Mouse (Mus musculus) myocyte (in vitro differentiated cells): Measurements from ENCODE around the gene Apex1. TPM values are rescaled to one million over a fixed set of nuclear protein-coding genes. Genes with fewer than 3 reads are reported as not detected.
"Not testable (repeated sequence)": the region's sequence is repeated elsewhere in the genome, so short reads cannot be mapped to it uniquely, and the experiment has no call there.

Source experiments
- H3K27me3 ChIP-seq: one replicate; pipeline ENCODE4 v1.6.1; 2011; ENCODE audit not compliant: control insufficient read depth, insufficient read depth, insufficient read length
- H3K36me3 ChIP-seq: one replicate; pipeline ENCODE4 v1.6.1; 2011; ENCODE audit not compliant: control insufficient read depth, insufficient read depth
- H3K4me2 ChIP-seq: one replicate; pipeline ENCODE4 v1.6.1; 2011; ENCODE audit warnings: low read depth, control low read depth
- H3K4me3 ChIP-seq: one replicate; pipeline ENCODE4 v1.5.1; 2011; ENCODE audit warnings: mild to moderate bottlenecking, control low read depth, moderate library complexity
- H3K79me2 ChIP-seq: one replicate; pipeline ENCODE4 v1.6.1; 2011; ENCODE audit not compliant: control insufficient read depth, insufficient read depth
- H3ac ChIP-seq: one replicate; pipeline ENCODE4 v1.6.1; 2011; ENCODE audit not compliant: control insufficient read depth, insufficient read length
- CEBPB ChIP-seq: IDR thresholded peaks from 2 replicates; pipeline ENCODE4 v1.6.1; 2011; ENCODE audit warnings: mild to moderate bottlenecking, moderate library complexity; ENCODE audit not compliant: poor library complexity, insufficient read depth, severe bottlenecking
- E2F4 ChIP-seq: IDR thresholded peaks from one replicate; pipeline ENCODE4 v1.6.1; 2011; ENCODE audit warnings: mild to moderate bottlenecking, control low read depth, moderate library complexity; ENCODE audit not compliant: insufficient read depth
- MAX ChIP-seq: IDR thresholded peaks from one replicate; pipeline ENCODE4 v1.6.1; 2011; ENCODE audit warnings: low read depth, mild to moderate bottlenecking, control low read depth
- MYOD1 ChIP-seq, 3 experiments: IDR thresholded peaks; one replicate each; pipeline ENCODE4 v1.6.1; 2011; ENCODE audit warnings: control low read depth in 2 of 3, low read depth in 2 of 3, mild to moderate bottlenecking in 2 of 3, moderate library complexity in 1 of 3; ENCODE audit not compliant: insufficient read length in 2 of 3, control insufficient read depth in 1 of 3
- MYOG ChIP-seq, 3 experiments: IDR thresholded peaks; one replicate each; pipeline ENCODE4 v1.6.1; 2011; ENCODE audit warnings: control low read depth in 2 of 3, low read depth in 2 of 3, mild to moderate bottlenecking in 2 of 3; ENCODE audit not compliant: insufficient read length in 2 of 3, control insufficient read depth in 1 of 3, insufficient read depth in 1 of 3
- POLR2A ChIP-seq: IDR thresholded peaks from one replicate; pipeline ENCODE4 v1.6.1; 2011; ENCODE audit warnings: low read depth, mild to moderate bottlenecking, control low read depth, moderate library complexity; ENCODE audit not compliant: insufficient read length
- POLR2AphosphoS2 ChIP-seq: IDR thresholded peaks from one replicate; pipeline ENCODE4 v1.6.1; 2011; ENCODE audit warnings: low read depth, control low read depth; ENCODE audit not compliant: insufficient read length
- REST ChIP-seq: IDR thresholded peaks from one replicate; pipeline ENCODE4 v1.6.1; 2011; ENCODE audit warnings: mild to moderate bottlenecking, control low read depth, moderate library complexity; ENCODE audit not compliant: insufficient read depth, insufficient read length
- SRF ChIP-seq: IDR thresholded peaks from one replicate; pipeline ENCODE4 v1.6.1; 2011; ENCODE audit warnings: low read depth; ENCODE audit not compliant: control insufficient read depth, insufficient read length
- TCF12 ChIP-seq: IDR thresholded peaks from one replicate; pipeline ENCODE4 v1.6.1; 2011; ENCODE audit warnings: mild to moderate bottlenecking, control low read depth; ENCODE audit not compliant: poor library complexity, insufficient read depth, severe bottlenecking
- TCF3 ChIP-seq: IDR thresholded peaks from one replicate; pipeline ENCODE4 v1.6.1; 2011; ENCODE audit warnings: low read depth, control low read depth; ENCODE audit not compliant: insufficient read length
- USF1 ChIP-seq: IDR thresholded peaks from one replicate; pipeline ENCODE4 v1.6.1; 2011; ENCODE audit warnings: low read depth, mild to moderate bottlenecking, control low read depth, moderate library complexity
- polyA plus RNA-seq: library from polyadenylated mRNA; unstranded; fragments of >200 nt; fragmentation: generic; extraction: Trizol; gene quantifications from one replicate; pipeline ENCODE4 v1.2.1, GENCODE M21; 2012; ENCODE audit warnings: missing spikeins

Apex1 gene
- polyA plus RNA-seq, 1 experiment = 113 TPM

- TF ChIP-seq REST (no peak), E2F4 (no peak), TCF12 (no peak), MAX (no peak), TCF3 (no peak), MYOG (IDR thresholded peaks at IDR 0.05; ENCODE audit: control insufficient read depth in 1 of 3, insufficient read depth in 1 of 3, insufficient read length in 2 of 3, low read depth in 2 of 3) (no peak), CEBPB (no peak), POLR2A (no peak), USF1 (no peak), MYOD1 (IDR thresholded peaks at IDR 0.05; ENCODE audit: control insufficient read depth in 1 of 3, insufficient read length in 2 of 3, low read depth in 2 of 3) (no peak), SRF (no peak), POLR2AphosphoS2 (no peak)
- H3ac ChIP-seq = no peak overlapping the region
- no peak overlapping the region for H3K4me3 ChIP-seq
- no peaks in the 10 kb centered on the region for H3K27me3 ChIP-seq
- H3K4me2 ChIP-seq = peak overlapping the region; percentile 22
- no peaks in the 10 kb centered on the region for H3K36me3 ChIP-seq
- H3K79me2 ChIP-seq = no peaks in the 10 kb centered on the region
Measured at GRCm38 (mm10) chr14:50938119-50938908, 13.5 kb downstream of the Apex1 start.

- peak overlapping the region; percentile 22 for H3K4me2 ChIP-seq
- no peaks in the 10 kb centered on the region for H3K27me3 ChIP-seq
- H3K4me3 ChIP-seq = no peak overlapping the region
- no peak for TF ChIP-seq MAX
- TF ChIP-seq TCF12 = no peak
- TF ChIP-seq MYOD1 (IDR thresholded peaks at IDR 0.05; ENCODE audit: control insufficient read depth in 1 of 3, insufficient read length in 2 of 3, low read depth in 2 of 3) = no peak
- TF ChIP-seq REST = no peak
- no peak for TF ChIP-seq TCF3
- TF ChIP-seq POLR2A = no peak
- TF ChIP-seq E2F4 = no peak
- TF ChIP-seq MYOG (IDR thresholded peaks at IDR 0.05; ENCODE audit: control insufficient read depth in 1 of 3, insufficient read depth in 1 of 3, insufficient read length in 2 of 3, low read depth in 2 of 3) = no peak
- TF ChIP-seq SRF = no peak
- TF ChIP-seq CEBPB = no peak
- TF ChIP-seq USF1 = no peak
- TF ChIP-seq POLR2AphosphoS2 = no peak
- H3ac ChIP-seq = no peak overlapping the region
- H3K79me2 ChIP-seq = no peaks in the 10 kb centered on the region
- no peaks in the 10 kb centered on the region for H3K36me3 ChIP-seq
Measured at GRCm38 (mm10) chr14:50938940-50939339, 14.2 kb downstream of the Apex1 start.

DNA sequence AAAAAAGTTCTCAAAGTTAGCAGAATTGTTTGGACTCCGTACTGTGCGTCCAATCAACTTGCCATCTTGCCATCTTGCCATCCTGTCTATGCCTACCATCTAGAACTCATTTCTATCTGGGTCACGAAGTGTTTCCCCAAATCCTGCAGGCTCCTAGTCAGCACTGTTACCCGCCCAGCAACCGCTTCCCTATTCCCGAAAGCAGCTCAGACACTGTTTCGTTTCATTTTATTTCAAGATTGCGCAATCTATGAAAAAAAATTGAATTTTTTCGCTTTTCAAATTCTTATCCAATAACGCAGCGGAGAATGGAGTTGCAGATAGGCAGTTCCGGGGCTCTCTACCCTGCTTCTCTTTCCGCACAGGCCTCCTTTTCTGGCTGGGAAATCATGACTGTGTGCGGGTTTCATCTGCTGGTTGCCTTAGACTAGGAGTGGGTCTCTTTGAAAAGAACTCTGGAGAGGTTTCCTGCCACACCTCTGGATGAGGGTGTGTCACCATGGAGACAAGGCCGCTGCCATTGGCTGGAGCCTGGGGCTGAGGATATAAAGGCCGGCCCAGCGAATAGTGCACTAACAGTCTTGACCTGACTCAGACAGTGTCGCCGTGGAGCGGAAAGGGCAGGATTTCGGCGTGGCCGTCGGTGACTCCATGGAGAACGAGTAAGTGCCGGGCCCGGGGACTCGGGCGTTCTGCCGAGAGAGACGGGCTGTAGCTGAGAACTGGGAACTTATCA, 19.3 kb downstream of the Apex1 start, which contains the start of gene Gm49342:
Gm49342 (plus strand) TSS at position 586 of the 736 bp plus-strand sequence.
- Histone ChIP-seq H3K4me2 (peak within 1 kb of the TSS; percentile 77), H3K4me3 (peak within 1 kb of the TSS; percentile 40), H3K79me2 (no peaks in the 10 kb centered on the region), H3K27me3 (no peaks in the 10 kb centered on the region), H3ac (no peak within 1 kb of the TSS), H3K36me3 (no peaks in the 10 kb centered on the region)
- peak; percentile 93 for TF ChIP-seq POLR2AphosphoS2
- TF ChIP-seq POLR2A = peak; percentile 96
- TF ChIP-seq MYOD1 (IDR thresholded peaks at IDR 0.05; ENCODE audit: control insufficient read depth in 1 of 3, insufficient read length in 2 of 3, low read depth in 2 of 3) = no peak
- no peak for TF ChIP-seq E2F4
- TF ChIP-seq CEBPB = peak; percentile 84
- no peak for TF ChIP-seq TCF12
- TF ChIP-seq MYOG (IDR thresholded peaks at IDR 0.05; ENCODE audit: control insufficient read depth in 1 of 3, insufficient read depth in 1 of 3, insufficient read length in 2 of 3, low read depth in 2 of 3) = no peak

GRCm38 (mm10) chr14:50944668-50945033, 19.9 kb downstream of the Apex1 start:
- not testable (repeated sequence) for H3K79me2 ChIP-seq, H3ac ChIP-seq, H3K36me3 ChIP-seq, H3K27me3 ChIP-seq
- Histone ChIP-seq H3K4me3 (peak overlapping the region; percentile 40), H3K4me2 (peak overlapping the region; percentile 77)

- Histone ChIP-seq H3K4me2 (peak overlapping the region; percentile 77), H3K4me3 (peak overlapping the region; percentile 40)
- not testable (repeated sequence) for H3K36me3 ChIP-seq, H3K79me2 ChIP-seq, H3ac ChIP-seq, H3K27me3 ChIP-seq
Measured at GRCm38 (mm10) chr14:50945081-50945480, 20.3 kb downstream of the Apex1 start.

GRCm38 (mm10) chr14:50945526-50945925, 20.8 kb downstream of the Apex1 start:
- H3K4me2 ChIP-seq = peak overlapping the region; percentile 77
- H3K79me2 ChIP-seq, H3K36me3 ChIP-seq, H3K27me3 ChIP-seq, H3ac ChIP-seq: not testable (repeated sequence)
- peak overlapping the region; percentile 40 for H3K4me3 ChIP-seq
